Mouse (Mus musculus) liver, postnatal 0 days (tissue): ENCODE data around the gene Sema3f. TPM values are rescaled to one million over a fixed set of nuclear protein-coding genes. Genes with fewer than 3 reads are reported as not detected.

Experiments
- ATAC-seq: fragments of 200-750 bp; cut with Nextera tagmentation; 2 replicates; pipeline ENCODE4 v1.8.0; 2017; ENCODE audit warnings: mild to moderate bottlenecking, moderate library complexity
- DNase-seq: peaks from one replicate; pipeline ENCODE4 v3.0.0-alpha.2; 2016
- H3K27ac ChIP-seq: fragments of 300-500 bp; sonication (generic); 2 replicates; pipeline ENCODE4 v1.5.1; 2014; ENCODE audit warnings: antibody characterized with exemption, moderate library complexity, mild to moderate bottlenecking, low read depth
- H3K27me3 ChIP-seq: fragments of 300-500 bp; sonication (generic); 2 replicates; pipeline ENCODE4 v1.6.1; 2014; ENCODE audit warnings: low read length, control low read depth, mixed read lengths; ENCODE audit not compliant: insufficient read depth
- H3K36me3 ChIP-seq: fragments of 300-500 bp; sonication (generic); replicated peaks from 2 replicates; pipeline ENCODE4 v1.6.1; 2014; ENCODE audit warnings: mild to moderate bottlenecking, control low read depth, low read length, moderate library complexity, mixed read lengths; ENCODE audit not compliant: insufficient read depth
- H3K4me1 ChIP-seq: fragments of 300-500 bp; sonication (generic); 2 replicates; pipeline ENCODE4 v1.6.1; 2014; ENCODE audit warnings: antibody characterized with exemption, mild to moderate bottlenecking, control low read depth; ENCODE audit not compliant: insufficient read depth
- H3K4me2 ChIP-seq: fragments of 300-500 bp; sonication (generic); 2 replicates; pipeline ENCODE4 v1.6.1; 2014; ENCODE audit warnings: low read depth, mild to moderate bottlenecking, low read length, moderate library complexity, mixed read lengths
- H3K4me3 ChIP-seq: fragments of 300-500 bp; sonication (generic); 2 replicates; pipeline ENCODE4 v1.5.1; 2014; ENCODE audit warnings: low read depth, low read length
- H3K9ac ChIP-seq: fragments of 300-500 bp; sonication (generic); replicated peaks from 2 replicates; pipeline ENCODE4 v1.6.1; 2014; ENCODE audit warnings: mild to moderate bottlenecking, moderate library complexity
- H3K9me3 ChIP-seq: fragments of 300-500 bp; sonication (generic); 2 replicates; pipeline ENCODE4 v1.6.1; 2016; ENCODE audit warnings: mild to moderate bottlenecking, control low read depth, low read length, mixed read lengths
- CTCF ChIP-seq: sonication (generic); IDR thresholded peaks from 2 replicates; pipeline ENCODE4 v1.5.1; 2016; ENCODE audit warnings: antibody characterized with exemption, low read depth
- EP300 ChIP-seq: IDR thresholded peaks from 2 replicates; pipeline ENCODE4 v1.6.1; 2016; ENCODE audit warnings: antibody characterized with exemption, low read depth, mild to moderate bottlenecking
- WGBS: fragments of 180-500 bp; shearing (Covaris S2); extraction: QIAGEN DNeasy Blood & Tissue Kit; methylation state at CpG from one replicate; pipeline ENCODE4 v1.1.7; 2014; ENCODE audit not compliant: insufficient replicate concordance; 5-methylcytosine and 5-hydroxymethylcytosine counted together
- polyA plus RNA-seq: library from polyadenylated mRNA; unstranded; fragments of >200 nt; fragmentation: Nextera tagmentation; extraction: Ambion mirVana; gene quantifications from 2 replicates; pipeline ENCODE4 v1.2.1, GENCODE M21; 2015

The Sema3f gene
- polyA plus RNA-seq, 1 experiment from 2014 or later, result 0.76 TPM

- 55% methylated on average over 3 of the region's 3 CpGs for WGBS
- H3K4me1 ChIP-seq, result peaks cover under 1% of the 10 kb centered on the region; the same call in 1 of the 2 replicates
- H3K4me3 ChIP-seq, result no peak overlapping the region
- ATAC-seq, result no peak
- H3K4me2 ChIP-seq, result no peak overlapping the region
- DNase-seq, result no peak
- H3K27ac ChIP-seq, result no peak overlapping the region
- TF ChIP-seq CTCF (no peak), EP300 (no peak)
- H3K9me3 ChIP-seq, result no peaks in the 10 kb centered on the region
- no peaks in the 10 kb centered on the region for H3K27me3 ChIP-seq
- no peaks in the 10 kb centered on the region for H3K36me3 ChIP-seq
- no peak overlapping the region for H3K9ac ChIP-seq
Measured at GRCm38 (mm10) chr9:107729709-107730108, 19.4 kb upstream of the Sema3f start.

- Histone ChIP-seq H3K4me1 (peaks cover 4% of the 10 kb centered on the region), H3K36me3 (no peaks in the 10 kb centered on the region), H3K9me3 (no peaks in the 10 kb centered on the region), H3K27me3 (no peaks in the 10 kb centered on the region), H3K9ac (no peak overlapping the region), H3K4me2 (no peak overlapping the region), H3K4me3 (no peak overlapping the region), H3K27ac (no peak overlapping the region)
- DNase-seq (no peak), ATAC-seq (no peak)
- WGBS, result 45% methylated on average over 6 of the region's 6 CpGs
- TF ChIP-seq CTCF (no peak), EP300 (no peak)
Measured at GRCm38 (mm10) chr9:107728919-107729670, 18.8 kb upstream of the Sema3f start.

- no peaks in the 10 kb centered on the region for H3K9me3 ChIP-seq
- no peak for DNase-seq
Measured at GRCm38 (mm10) chr9:107727041-107727440, 16.8 kb upstream of the Sema3f start.

GRCm38 (mm10) chr9:107724796-107725195 lies 14.5 kb upstream of the Sema3f start:
- Histone ChIP-seq H3K4me2 (no peak overlapping the region), H3K4me3 (no peak overlapping the region), H3K4me1 (peaks cover 12% of the 10 kb centered on the region), H3K36me3 (no peaks in the 10 kb centered on the region), H3K9me3 (no peaks in the 10 kb centered on the region), H3K27me3 (no peaks in the 10 kb centered on the region), H3K9ac (no peak overlapping the region), H3K27ac (peak overlapping the region; percentile 50)
- TF ChIP-seq EP300, result no peak
- TF ChIP-seq CTCF, result no peak
- DNase-seq (no peak), ATAC-seq (peak; percentile 71)
- 76% methylated on average over 1 of the region's 1 CpGs for WGBS

More at GRCm38 (mm10) chr9:107727041-107727440, 16.8 kb upstream of the Sema3f start:
- Histone ChIP-seq H3K27me3 (no peaks in the 10 kb centered on the region), H3K27ac (no peak overlapping the region), H3K36me3 (no peaks in the 10 kb centered on the region), H3K4me1 (peaks cover 12% of the 10 kb centered on the region), H3K9ac (no peak overlapping the region), H3K4me3 (no peak overlapping the region), H3K4me2 (no peak overlapping the region)
- ATAC-seq, result no peak; the same call in 1 of the 2 replicates
- WGBS, result 57% methylated on average over 3 of the region's 3 CpGs
- TF ChIP-seq EP300 (no peak), CTCF (no peak)

- TF ChIP-seq EP300 (no peak), CTCF (no peak)
- Histone ChIP-seq H3K27ac (peak overlapping the region; percentile 50), H3K9ac (no peak overlapping the region), H3K27me3 (0 out of 2 replicates have a peak, but pooled peaks cover 4% of the 10 kb centered on the region), H3K4me3 (no peak overlapping the region), H3K9me3 (no peaks in the 10 kb centered on the region), H3K36me3 (no peaks in the 10 kb centered on the region), H3K4me1 (peaks cover 12% of the 10 kb centered on the region), H3K4me2 (peak overlapping the region; percentile 40)
- DNase-seq (peak; percentile 52), ATAC-seq (peak; percentile 79)
- WGBS, result 3% methylated on average over 11 of the region's 11 CpGs
Measured at GRCm38 (mm10) chr9:107723794-107724531, 13.7 kb upstream of the Sema3f start.

- peaks cover 12% of the 10 kb centered on the region for H3K4me1 ChIP-seq
- no peaks in the 10 kb centered on the region for H3K9me3 ChIP-seq
- no peak overlapping the region; the same call in 1 of the 2 replicates for H3K27ac ChIP-seq
- no peak overlapping the region for H3K4me3 ChIP-seq
- TF ChIP-seq EP300 (no peak), CTCF (no peak)
- 0 out of 2 replicates have a peak, but pooled peaks cover 4% of the 10 kb centered on the region for H3K27me3 ChIP-seq
- no peak overlapping the region for H3K4me2 ChIP-seq
- H3K9ac ChIP-seq, result no peak overlapping the region
- 35% methylated on average over 6 of the region's 6 CpGs for WGBS
- DNase-seq, result no peak
- no peak for ATAC-seq
- no peaks in the 10 kb centered on the region for H3K36me3 ChIP-seq
Measured at GRCm38 (mm10) chr9:107723292-107723691, 13.0 kb upstream of the Sema3f start.
